Mouse (Mus musculus) E14TG2a.4 (cell line): Measurements from ENCODE around the gene Hscb.

ENCODE experiments used
- CTCF ChIP-seq: conservative IDR thresholded peaks from 2 replicates; pipeline ENCODE4 v1.5.1; 2014; ENCODE audit warnings: low read length
- POU5F1 ChIP-seq: IDR thresholded peaks from 2 replicates; pipeline ENCODE4 v1.6.1; 2014; ENCODE audit warnings: low read length, borderline replicate concordance

- TF ChIP-seq CTCF, result no peak
- no peak for TF ChIP-seq POU5F1
These were observed 31.4 kb downstream of the Hscb start for GRCm38 (mm10) chr5:110808061-110808631.
